ENCODE assay signal across 9 mouse cellular contexts in genomic region chr11:83739241-83739640, GRCm38 (mm10). TPM values are rescaled to one million over a fixed set of nuclear protein-coding genes. Genes with fewer than 3 reads are reported as not detected.
A peak's percentile ranks its signal among the peaks of the same experiment; 100 is the strongest.
DNase-seq lines count a peak whose midpoint lies in the region; ATAC-seq and TF ChIP-seq lines count a peak whose summit lies in the region.
"Had no signal": no experiment of that assay in that cellular context is flagged by ENCODE, and none has a peak within 500 bp of the region (broad histone marks: within the 10 kb centered on the region; RNA-seq: fewer than 3 reads in every experiment).

No protein-coding gene starts in this region.

- H3K9me3 ChIP-seq in CH12.LX (replicated peaks; ENCODE audit: low read length): peaks cover 4% of the 10 kb centered on the region
- no peaks in the 10 kb centered on the region for H3K9me3 ChIP-seq in liver, embryonic 11.5 days (ENCODE audit: control insufficient read depth, low read length)
- H3K9me3 ChIP-seq: limb, embryonic 15.5 days had no signal

- no peak for ATAC-seq in liver, embryonic 11.5 days (replicated peaks; ENCODE audit: low FRiP score)

- H3K4me1 ChIP-seq in CH12.LX (ENCODE audit: control insufficient read depth in 1 of 2, insufficient read depth in 2 of 2): peaks cover 39 to 74% of the 10 kb centered on the region in 2 experiments
- no peaks in the 10 kb centered on the region for H3K4me1 ChIP-seq in liver, embryonic 11.5 days (replicated peaks; ENCODE audit: control insufficient read depth, insufficient read depth, low read length)
- H3K4me1 ChIP-seq: limb, embryonic 15.5 days had no signal

- dilution Hi-C loops in CH12.LX (cut with MboI; ENCODE audit: extremely low pct_ligation_motif_present, extremely low pct_unique_long_range_greater_than_20kb, low sequenced_read_pairs): no loop called here

- H3K9ac ChIP-seq in CH12.LX (ENCODE audit: insufficient read depth, low read depth): no peak overlapping the region
- H3K9ac ChIP-seq in liver, embryonic 11.5 days (ENCODE audit: low read depth, low read length): no peak overlapping the region
- H3K9ac ChIP-seq: limb, embryonic 15.5 days had no signal

- peak; percentile 96 for TF ChIP-seq RAD21 in CH12.LX (IDR thresholded peaks at IDR 0.05; ENCODE audit: low read depth, low read length)

- peak; percentile 98 to 99 for TF ChIP-seq CTCF in CH12.LX (conservative IDR thresholded peaks at IDR 0.05 in 1 of 2, IDR thresholded peaks at IDR 0.05 in 1 of 2; ENCODE audit: low read depth in 2 of 2, low read length in 2 of 2)

- no peak overlapping the region for H3K27ac ChIP-seq in CH12.LX (ENCODE audit: insufficient read depth, low read depth)
- no peak overlapping the region for H3K27ac ChIP-seq in liver, embryonic 11.5 days (ENCODE audit: low read depth, low read length)
- H3K27ac ChIP-seq: limb, embryonic 15.5 days had no signal

- peak; percentile 74 for DNase-seq in 416B (ENCODE audit: low read depth)
- DNase-seq in CH12.LX (ENCODE audit: extremely low read depth): peak; percentile 84
- peak; percentile 12 for DNase-seq in c-Kit-negative CD71-positive TER-119-positive erythroid progenitor cells, embryonic 14.5 days (ENCODE audit: low read depth, low spot score)
- peak; percentile 69 to 94 for DNase-seq in frontal cortex, adult 2 months (ENCODE audit: extremely low spot score in 1 of 2, low spot score in 1 of 2)
- DNase-seq in kidney, postnatal 10 days: peak; percentile 89
- DNase-seq in liver, embryonic 11.5 days (ENCODE audit: low spot score): peak; percentile 41
- DNase-seq in right cerebral cortex, postnatal 10 days (ENCODE audit: low spot score in 2 of 2): peak; percentile 82 to 91
- peak; percentile 76 for DNase-seq in urinary bladder, postnatal 14 days (ENCODE audit: low spot score)

- in situ Hi-C loops in CH12.LX (cut with MboI; ENCODE audit: low pct_ligation_motif_present, low pct_unique_long_range_greater_than_20kb, low sequenced_read_pairs): loop anchor here (5.0 to 10.0 kb wide), 2 partner anchors 107 to 294 kb away; no protein-coding TSS in a partner anchor

- no peaks in the 10 kb centered on the region for H3K36me3 ChIP-seq in CH12.LX (replicated peaks in 1 of 2; ENCODE audit: control insufficient read depth in 1 of 2, insufficient read depth in 1 of 2, low read length in 1 of 2)
- no peaks in the 10 kb centered on the region for H3K36me3 ChIP-seq in liver, embryonic 11.5 days (ENCODE audit: control insufficient read depth, insufficient read depth, low read length)
- H3K36me3 ChIP-seq: limb, embryonic 15.5 days had no signal

- no peak for TF ChIP-seq EP300 in CH12.LX (IDR thresholded peaks at IDR 0.05; ENCODE audit: low read length)

- no peaks in the 10 kb centered on the region for H3K79me2 ChIP-seq in CH12.LX (replicated peaks; ENCODE audit: control insufficient read depth, extremely low read depth, insufficient read depth, poor library complexity, severe bottlenecking)

- no peak overlapping the region for H3K4me2 ChIP-seq in CH12.LX (ENCODE audit: insufficient read depth, low read depth, poor library complexity, severe bottlenecking)
- no peak overlapping the region for H3K4me2 ChIP-seq in liver, embryonic 11.5 days
- H3K4me2 ChIP-seq: limb, embryonic 15.5 days had no signal

- no peak for TF ChIP-seq POLR2A in CH12.LX (IDR thresholded peaks at IDR 0.05; ENCODE audit: low read depth, low read length)

- peaks cover 15% of the 10 kb centered on the region for H3K27me3 ChIP-seq in CH12.LX (replicated peaks)
- no peaks in the 10 kb centered on the region for H3K27me3 ChIP-seq in liver, embryonic 11.5 days (replicated peaks; ENCODE audit: control insufficient read depth, insufficient read depth, low read length)

- WGBS in liver, embryonic 11.5 days: 18% methylated on average over 5 of the region's 5 CpGs

- no peak overlapping the region for H3K4me3 ChIP-seq in CH12.LX (replicated peaks in 1 of 3; ENCODE audit: low read depth in 2 of 3, low read length in 2 of 3, poor library complexity in 1 of 3)
- H3K4me3 ChIP-seq in liver, embryonic 11.5 days (ENCODE audit: low read depth, low read length): no peak overlapping the region
- H3K4me3 ChIP-seq: limb, embryonic 15.5 days had no signal

TF ChIP-seq in CH12.LX, 34 proteins besides CTCF, POLR2A, EP300 and RAD21 (continues in another document):
- TF ChIP-seq PAX5 (IDR thresholded peaks at IDR 0.05; ENCODE audit: low read length) (no peak), CHD1 (IDR thresholded peaks at IDR 0.05; ENCODE audit: low read depth, low read length) (no peak), MYC (IDR thresholded peaks at IDR 0.05; ENCODE audit: low read depth, low read length) (peak; percentile 66; the same call in 1 of the 2 replicates), MEF2A (IDR thresholded peaks at IDR 0.05; ENCODE audit: borderline replicate concordance, low read depth, low read length) (0 out of 2 replicates have a peak, but pooled peaks have one; percentile 15), ZC3H11A (IDR thresholded peaks at IDR 0.05; ENCODE audit: low read depth, low read length) (peak; percentile 87), IRF4 (IDR thresholded peaks at IDR 0.05; ENCODE audit: low read depth, low read length) (0 out of 2 replicates have a peak, but pooled peaks have one; percentile 9), POLR2AphosphoS2 (IDR thresholded peaks at IDR 0.05; ENCODE audit: low read depth, low read length) (no peak), SIN3A (IDR thresholded peaks at IDR 0.05; ENCODE audit: low read length) (no peak), RCOR1 (conservative IDR thresholded peaks at IDR 0.05; ENCODE audit: low read depth, low read length) (no peak), MAZ (IDR thresholded peaks at IDR 0.05; ENCODE audit: low read depth, low read length) (no peak), ETS1 (conservative IDR thresholded peaks at IDR 0.05; ENCODE audit: low read depth, low read length) (no peak), USF2 (conservative IDR thresholded peaks at IDR 0.05; ENCODE audit: low read depth, low read length) (no peak), HCFC1 (IDR thresholded peaks at IDR 0.05; ENCODE audit: low read depth, low read length) (no peak), ZKSCAN1 (IDR thresholded peaks at IDR 0.05; ENCODE audit: borderline replicate concordance, low read depth, low read length) (no peak), NRF1 (IDR thresholded peaks at IDR 0.05; ENCODE audit: low read depth, low read length) (no peak; the same call in 1 of the 2 replicates), ZMIZ1 (IDR thresholded peaks at IDR 0.05; ENCODE audit: low read depth, low read length) (no peak), MAX (IDR thresholded peaks at IDR 0.05; ENCODE audit: low read length) (peak; percentile 60; the same call in 1 of the 2 replicates), ELF1 (IDR thresholded peaks at IDR 0.05; ENCODE audit: low read depth, low read length) (peak; percentile 48; the same call in 1 of the 2 replicates), BHLHE40 (IDR thresholded peaks at IDR 0.05; ENCODE audit: low read depth, low read length) (no peak), KAT2A (IDR thresholded peaks at IDR 0.05; ENCODE audit: insufficient replicate concordance, low read length) (no peak), JUND (conservative IDR thresholded peaks at IDR 0.05; ENCODE audit: low read depth, low read length) (peak; percentile 68; the same call in 1 of the 2 replicates), MAFK (IDR thresholded peaks at IDR 0.05; ENCODE audit: insufficient replicate concordance, low read length) (no peak), E2F4 (IDR thresholded peaks at IDR 0.05; ENCODE audit: insufficient replicate concordance, low read depth, low read length) (no peak), TBP (conservative IDR thresholded peaks at IDR 0.05; ENCODE audit: low read depth, low read length) (no peak), UBTF (IDR thresholded peaks at IDR 0.05; ENCODE audit: low read depth, low read length) (no peak), TCF12 (IDR thresholded peaks at IDR 0.05; ENCODE audit: low read depth, low read length) (peak; percentile 48; the same call in 1 of the 2 replicates), ZNF384 (IDR thresholded peaks at IDR 0.05; ENCODE audit: low read depth, low read length) (no peak), USF1 (IDR thresholded peaks at IDR 0.05; ENCODE audit: low read depth, low read length) (no peak), CHD2 (IDR thresholded peaks at IDR 0.05; ENCODE audit: low read length) (no peak), JUN (IDR thresholded peaks at IDR 0.05; ENCODE audit: insufficient read depth, low read depth, low read length) (0 out of 2 replicates have a peak, but pooled peaks have one; percentile 29), SMC3 (IDR thresholded peaks at IDR 0.05; ENCODE audit: low read depth, low read length) (peak; percentile 98), NELFE (IDR thresholded peaks at IDR 0.05; ENCODE audit: low read depth, low read length) (peak; percentile 47; the same call in 1 of the 2 replicates), GABPA (IDR thresholded peaks at IDR 0.05; ENCODE audit: insufficient replicate concordance, low read depth, low read length) (no peak)

RNA-seq across cellular contexts. Expression of gene Wfdc21, which starts 7.5 kb away (rescaled TPM):
- total RNA-seq in CH12.LX (2012; rRNA removed) (1.6 and 3.3 TPM in 2 replicates), CH12.LX (2014; rRNA removed) (8.3 and 14.7 TPM in 2 replicates)
- 2.6 and 3.4 TPM in 2 replicates for polyA plus RNA-seq in CH12.LX (2012; ENCODE audit: insufficient read length, low read depth)
- polyA plus RNA-seq in frontal cortex, adult 2 months (2012; rRNA removed): not detected in 2 replicates
- polyA plus RNA-seq in liver, embryonic 11.5 days (2014; fragmentation: Nextera tagmentation; extraction: Ambion mirVana): 1.6 and 2.0 TPM in 2 replicates

RNA-seq across cellular contexts. Expression of gene Heatr6, which starts 14.3 kb away (rescaled TPM):
- total RNA-seq in CH12.LX (2012; rRNA removed) (17.6 and 18.3 TPM in 2 replicates), CH12.LX (2014; rRNA removed) (14.9 and 17.4 TPM in 2 replicates)
- 21.0 and 24.4 TPM in 2 replicates for polyA plus RNA-seq in CH12.LX (2012; ENCODE audit: insufficient read length, low read depth)
- polyA plus RNA-seq in frontal cortex, adult 2 months (2012; rRNA removed): 17.9 and 18.5 TPM in 2 replicates
- 14.5 and 16.8 TPM in 2 replicates for polyA plus RNA-seq in liver, embryonic 11.5 days (2014; fragmentation: Nextera tagmentation; extraction: Ambion mirVana)

RNA-seq across cellular contexts. Expression of gene Wfdc18, which starts 30.4 kb away (rescaled TPM):
- not detected in 2 replicates for total RNA-seq in CH12.LX (2012; rRNA removed)
- not detected in 2 replicates for total RNA-seq in CH12.LX (2014; rRNA removed)
- not detected in 2 replicates for polyA plus RNA-seq in CH12.LX (2012; ENCODE audit: insufficient read length, low read depth)
- 3.9 and 4.7 TPM in 2 replicates for polyA plus RNA-seq in frontal cortex, adult 2 months (2012; rRNA removed)
- polyA plus RNA-seq in liver, embryonic 11.5 days (2014; fragmentation: Nextera tagmentation; extraction: Ambion mirVana): not detected in 2 replicates

RNA-seq across cellular contexts. Expression of gene Wfdc17, which starts 35.5 kb away (rescaled TPM):
- not detected in 2 replicates for total RNA-seq in CH12.LX (2012; rRNA removed)
- not detected in 2 replicates for total RNA-seq in CH12.LX (2014; rRNA removed)
- polyA plus RNA-seq in CH12.LX (2012; ENCODE audit: insufficient read length, low read depth): not detected in 2 replicates
- 1.5 and 2.1 TPM in 2 replicates for polyA plus RNA-seq in frontal cortex, adult 2 months (2012; rRNA removed)
- 7.1 and 7.2 TPM in 2 replicates for polyA plus RNA-seq in liver, embryonic 11.5 days (2014; fragmentation: Nextera tagmentation; extraction: Ambion mirVana)

Comparison
In these comparisons a context has a peak if more than half of its experiments do, and no peak if none do; other contexts are left out.
1. DNase-seq: peak in every context shown above with its lines; median percentile 89 in kidney, postnatal 10 days; 86 in right cerebral cortex, postnatal 10 days; 84 in CH12.LX; 82 in frontal cortex, adult 2 months; 76 in urinary bladder, postnatal 14 days; 74 in 416B; 41 in liver, embryonic 11.5 days; 12 in c-Kit-negative CD71-positive TER-119-positive erythroid progenitor cells, embryonic 14.5 days.